Mouse (Mus musculus) liver, postnatal 0 days (tissue): ENCODE measurements around the gene Lrrc20. TPM values are rescaled to one million over a fixed set of nuclear protein-coding genes. Genes with fewer than 3 reads are reported as not detected.
A peak's percentile ranks its signal among the peaks of the same experiment; 100 is the strongest.

ENCODE experiments used
- ATAC-seq: fragments of 200-750 bp; cut with Nextera tagmentation; 2 replicates; pipeline ENCODE4 v1.8.0; 2017; ENCODE audit warnings: mild to moderate bottlenecking, moderate library complexity
- DNase-seq: peaks from one replicate; pipeline ENCODE4 v3.0.0-alpha.2; 2016
- H3K27ac ChIP-seq: fragments of 300-500 bp; sonication (generic); 2 replicates; pipeline ENCODE4 v1.5.1; 2014; ENCODE audit warnings: antibody characterized with exemption, moderate library complexity, mild to moderate bottlenecking, low read depth
- H3K27me3 ChIP-seq: fragments of 300-500 bp; sonication (generic); 2 replicates; pipeline ENCODE4 v1.6.1; 2014; ENCODE audit warnings: low read length, control low read depth, mixed read lengths; ENCODE audit not compliant: insufficient read depth
- H3K36me3 ChIP-seq: fragments of 300-500 bp; sonication (generic); replicated peaks from 2 replicates; pipeline ENCODE4 v1.6.1; 2014; ENCODE audit warnings: mild to moderate bottlenecking, control low read depth, low read length, moderate library complexity, mixed read lengths; ENCODE audit not compliant: insufficient read depth
- H3K4me1 ChIP-seq: fragments of 300-500 bp; sonication (generic); 2 replicates; pipeline ENCODE4 v1.6.1; 2014; ENCODE audit warnings: antibody characterized with exemption, mild to moderate bottlenecking, control low read depth; ENCODE audit not compliant: insufficient read depth
- H3K4me2 ChIP-seq: fragments of 300-500 bp; sonication (generic); 2 replicates; pipeline ENCODE4 v1.6.1; 2014; ENCODE audit warnings: low read depth, mild to moderate bottlenecking, low read length, moderate library complexity, mixed read lengths
- H3K4me3 ChIP-seq: fragments of 300-500 bp; sonication (generic); 2 replicates; pipeline ENCODE4 v1.5.1; 2014; ENCODE audit warnings: low read depth, low read length
- H3K9ac ChIP-seq: fragments of 300-500 bp; sonication (generic); replicated peaks from 2 replicates; pipeline ENCODE4 v1.6.1; 2014; ENCODE audit warnings: mild to moderate bottlenecking, moderate library complexity
- H3K9me3 ChIP-seq: fragments of 300-500 bp; sonication (generic); 2 replicates; pipeline ENCODE4 v1.6.1; 2016; ENCODE audit warnings: mild to moderate bottlenecking, control low read depth, low read length, mixed read lengths
- CTCF ChIP-seq: sonication (generic); IDR thresholded peaks from 2 replicates; pipeline ENCODE4 v1.5.1; 2016; ENCODE audit warnings: antibody characterized with exemption, low read depth
- EP300 ChIP-seq: IDR thresholded peaks from 2 replicates; pipeline ENCODE4 v1.6.1; 2016; ENCODE audit warnings: antibody characterized with exemption, low read depth, mild to moderate bottlenecking
- WGBS: fragments of 180-500 bp; shearing (Covaris S2); extraction: QIAGEN DNeasy Blood & Tissue Kit; methylation state at CpG from one replicate; pipeline ENCODE4 v1.1.7; 2014; ENCODE audit not compliant: insufficient replicate concordance; 5-methylcytosine and 5-hydroxymethylcytosine counted together
- polyA plus RNA-seq: library from polyadenylated mRNA; unstranded; fragments of >200 nt; fragmentation: Nextera tagmentation; extraction: Ambion mirVana; gene quantifications from 2 replicates; pipeline ENCODE4 v1.2.1, GENCODE M21; 2015

Gene Lrrc20
- polyA plus RNA-seq, 1 experiment from 2014 or later = 3.0 TPM

- WGBS = 87% methylated on average over 10 of the region's 10 CpGs
- no peak for DNase-seq
- no peak overlapping the region for H3K4me2 ChIP-seq
- ATAC-seq = no peak
- H3K9ac ChIP-seq = no peak overlapping the region
- TF ChIP-seq EP300 (no peak), CTCF (no peak)
- H3K36me3 ChIP-seq = no peaks in the 10 kb centered on the region
- H3K27ac ChIP-seq = no peak overlapping the region
- H3K4me1 ChIP-seq = peaks cover 12% of the 10 kb centered on the region
- H3K27me3 ChIP-seq = no peaks in the 10 kb centered on the region
- no peak overlapping the region for H3K4me3 ChIP-seq
- H3K9me3 ChIP-seq = no peaks in the 10 kb centered on the region
Observed at GRCm38 (mm10) chr10:61479461-61479860, 3.9 kb downstream of the Lrrc20 start.

GRCm38 (mm10) chr10:61479927-61480326, 4.3 kb downstream of the Lrrc20 start:
- no peak for TF ChIP-seq EP300
- no peak for TF ChIP-seq CTCF
- DNase-seq = no peak
- no peaks in the 10 kb centered on the region for H3K9me3 ChIP-seq
- peaks cover 10% of the 10 kb centered on the region for H3K4me1 ChIP-seq
- H3K9ac ChIP-seq = no peak overlapping the region
- ATAC-seq = no peak
- H3K27ac ChIP-seq = no peak overlapping the region
- H3K4me3 ChIP-seq = no peak overlapping the region
- WGBS = 90% methylated on average over 4 of the region's 4 CpGs
- H3K4me2 ChIP-seq = no peak overlapping the region
- no peaks in the 10 kb centered on the region for H3K36me3 ChIP-seq
- no peaks in the 10 kb centered on the region for H3K27me3 ChIP-seq

- H3K36me3 ChIP-seq = no peaks in the 10 kb centered on the region
Observed at GRCm38 (mm10) chr10:61480488-61480887, 4.9 kb downstream of the Lrrc20 start.

GRCm38 (mm10) chr10:61482771-61483170, 7.2 kb downstream of the Lrrc20 start:
- Histone ChIP-seq H3K27ac (no peak overlapping the region), H3K4me2 (no peak overlapping the region), H3K36me3 (no peaks in the 10 kb centered on the region), H3K9me3 (no peaks in the 10 kb centered on the region), H3K27me3 (no peaks in the 10 kb centered on the region), H3K4me1 (no peaks in the 10 kb centered on the region; the same call in 1 of the 2 replicates), H3K4me3 (no peak overlapping the region), H3K9ac (no peak overlapping the region)
- ATAC-seq = no peak
- no peak for TF ChIP-seq CTCF
- TF ChIP-seq EP300 = no peak
- no peak for DNase-seq
- WGBS = 88% methylated on average over 7 of the region's 7 CpGs

More at GRCm38 (mm10) chr10:61480488-61480887, 4.9 kb downstream of the Lrrc20 start:
- ATAC-seq (no peak), DNase-seq (no peak)
- Histone ChIP-seq H3K4me1 (peaks cover 6% of the 10 kb centered on the region), H3K9ac (no peak overlapping the region), H3K9me3 (no peaks in the 10 kb centered on the region), H3K4me2 (no peak overlapping the region), H3K4me3 (no peak overlapping the region), H3K27me3 (no peaks in the 10 kb centered on the region), H3K27ac (no peak overlapping the region)
- 47% methylated on average over 1 of the region's 1 CpGs for WGBS
- TF ChIP-seq CTCF (no peak), EP300 (no peak)

- Histone ChIP-seq H3K36me3 (no peaks in the 10 kb centered on the region), H3K4me3 (no peak overlapping the region), H3K9me3 (no peaks in the 10 kb centered on the region), H3K27ac (no peak overlapping the region), H3K27me3 (no peaks in the 10 kb centered on the region), H3K4me2 (no peak overlapping the region), H3K9ac (no peak overlapping the region; the same call in 1 of the 2 replicates), H3K4me1 (peaks cover 9% of the 10 kb centered on the region)
- TF ChIP-seq CTCF (no peak), EP300 (no peak)
- ATAC-seq (no peak), DNase-seq (no peak)
- WGBS = 76% methylated on average over 11 of the region's 11 CpGs
Observed at GRCm38 (mm10) chr10:61484801-61485200, 9.2 kb downstream of the Lrrc20 start.

- peak; percentile 28 for ATAC-seq
- H3K9me3 ChIP-seq = no peaks in the 10 kb centered on the region
- H3K27me3 ChIP-seq = no peaks in the 10 kb centered on the region
- no peak for DNase-seq
- H3K4me1 ChIP-seq = peaks cover 10% of the 10 kb centered on the region
- H3K4me3 ChIP-seq = no peak overlapping the region
- TF ChIP-seq EP300 (no peak), CTCF (no peak)
- no peak overlapping the region for H3K9ac ChIP-seq
- H3K4me2 ChIP-seq = no peak overlapping the region
- 68% methylated on average over 8 of the region's 8 CpGs for WGBS
- peak overlapping the region; percentile 44; the same call in 1 of the 2 replicates for H3K27ac ChIP-seq
- no peaks in the 10 kb centered on the region for H3K36me3 ChIP-seq
Observed at GRCm38 (mm10) chr10:61486551-61487339, 11.1 kb downstream of the Lrrc20 start.
